Mouse (Mus musculus): ENCODE measurements around the gene Smim24.

Smim24 gene

GRCm38 (mm10) chr10:81409330-81409729 is 16.5 kb downstream of the Smim24 start:
- no peak for DNase-seq (ENCODE audit: low read depth, low spot score)

- DNase-seq (ENCODE audit: low read depth, low spot score): no peak
Measured at GRCm38 (mm10) chr10:81410350-81410749, 17.5 kb downstream of the Smim24 start.

GRCm38 (mm10) chr10:81410981-81411380 is 18.1 kb downstream of the Smim24 start:
- no peak for DNase-seq (ENCODE audit: low read depth, low spot score)

GRCm38 (mm10) chr10:81411471-81412400 is 18.9 kb downstream of the Smim24 start:
- peak; percentile 98 for DNase-seq (ENCODE audit: low read depth, low spot score)

GRCm38 (mm10) chr10:81412586-81413309 is 19.9 kb downstream of the Smim24 start:
- DNase-seq (ENCODE audit: low read depth, low spot score): no peak

GRCm38 (mm10) chr10:81413310-81414261 is 20.7 kb downstream of the Smim24 start:
- DNase-seq (ENCODE audit: low read depth, low spot score): peak; percentile 96

- DNase-seq (ENCODE audit: low read depth, low spot score): peak; percentile 90
Measured at GRCm38 (mm10) chr10:81414682-81415081, 21.8 kb downstream of the Smim24 start.

- no peak for DNase-seq (ENCODE audit: low read depth, low spot score)
Measured at GRCm38 (mm10) chr10:81415146-81415545, 22.3 kb downstream of the Smim24 start.

- DNase-seq (ENCODE audit: low read depth, low spot score): peak; percentile 98
Measured at GRCm38 (mm10) chr10:81415549-81416310, 22.9 kb downstream of the Smim24 start.

GRCm38 (mm10) chr10:81416581-81417226 is 23.9 kb downstream of the Smim24 start:
- peak; percentile 97 for DNase-seq (ENCODE audit: low read depth, low spot score)

- DNase-seq (ENCODE audit: low read depth, low spot score): no peak
Measured at GRCm38 (mm10) chr10:81417227-81418215, 24.7 kb downstream of the Smim24 start.

- no peak for DNase-seq (ENCODE audit: low read depth, low spot score)
Measured at GRCm38 (mm10) chr10:81418216-81419070, 25.6 kb downstream of the Smim24 start.

GRCm38 (mm10) chr10:81419111-81419928 is 26.5 kb downstream of the Smim24 start:
- DNase-seq (ENCODE audit: low read depth, low spot score): peak; percentile 11

GRCm38 (mm10) chr10:81420191-81420767 is 27.4 kb downstream of the Smim24 start:
- peak; percentile 34 for DNase-seq (ENCODE audit: low read depth, low spot score)

- DNase-seq (ENCODE audit: low read depth, low spot score): peak; percentile 20
Measured at GRCm38 (mm10) chr10:81421041-81421796, 28.4 kb downstream of the Smim24 start.

GRCm38 (mm10) chr10:81421797-81422100 is 28.9 kb downstream of the Smim24 start:
- DNase-seq (ENCODE audit: low read depth, low spot score): peak; percentile 93

Data from skeletal muscle tissue, adult 2 months (tissue).